Comparison of ENCODE assay signal across 9 mouse cellular contexts in the genomic region with DNA sequence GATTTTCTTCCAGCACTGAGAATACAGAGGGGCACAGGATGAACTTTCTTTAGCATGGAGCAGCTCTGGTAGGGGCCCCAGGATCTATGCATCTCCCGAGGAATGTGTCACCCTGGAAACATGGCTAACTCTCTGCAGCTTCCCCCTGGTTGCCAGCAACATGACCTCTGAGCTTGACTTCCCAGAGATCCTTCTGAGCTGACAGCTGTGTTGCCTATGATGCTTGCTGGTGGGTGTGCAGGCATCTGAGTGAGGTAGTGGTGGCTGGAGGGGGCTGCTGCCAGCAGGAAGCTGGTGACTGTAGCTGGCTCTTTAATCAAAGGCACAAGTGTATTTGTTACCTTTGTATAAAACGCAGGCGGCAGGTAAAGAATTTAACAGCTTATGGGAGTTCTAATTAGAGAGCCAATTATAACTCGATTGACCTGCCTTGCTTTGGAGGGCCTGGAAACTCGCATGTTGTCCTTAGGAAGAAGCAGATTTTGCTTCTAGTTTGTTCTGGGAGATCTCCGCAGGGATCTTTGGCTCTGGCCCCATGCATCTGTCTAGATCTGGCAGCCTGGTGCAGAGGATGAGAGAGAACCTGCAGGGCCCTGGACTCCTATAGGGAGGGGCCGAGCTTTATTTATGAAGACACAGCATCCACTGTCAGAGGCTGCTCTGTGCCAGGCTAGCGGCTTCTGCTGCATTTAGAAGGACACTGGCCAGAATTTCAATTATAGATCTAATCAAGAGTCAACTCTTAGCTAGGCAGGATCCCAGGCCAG.
A peak's percentile ranks its signal among the peaks of the same experiment; 100 is the strongest.
DNase-seq lines count a peak whose midpoint lies in the region; ATAC-seq and TF ChIP-seq lines count a peak whose summit lies in the region.
"Had no signal": no experiment of that assay in that cellular context is flagged by ENCODE, and none has a peak within 500 bp of the region (broad histone marks: within the 10 kb centered on the region; RNA-seq: fewer than 3 reads in every experiment).

No protein-coding gene starts in this region.

- H3K36me3 ChIP-seq in forebrain, postnatal 0 days (ENCODE audit: insufficient read depth): peaks cover 8% of the 10 kb centered on the region; the same call in 1 of the 2 replicates
- H3K36me3 ChIP-seq in neural tube, embryonic 15.5 days: peaks cover 12% of the 10 kb centered on the region; the same call in 1 of the 2 replicates
- H3K36me3 ChIP-seq: liver, embryonic 15.5 days had no signal

- peak; percentile 31; the same call in 1 of the 2 replicates for ATAC-seq in frontal cortex, adult (ENCODE audit: low TSS enrichment)
- ATAC-seq in forebrain, postnatal 0 days: peak; percentile 51
- ATAC-seq in neural tube, embryonic 15.5 days (ENCODE audit: low FRiP score): peak; percentile 62; the same call in 1 of the 2 replicates

- no peaks in the 10 kb centered on the region for H3K27me3 ChIP-seq in forebrain, postnatal 0 days (ENCODE audit: insufficient read depth, low read length)
- H3K27me3 ChIP-seq in neural tube, embryonic 15.5 days (replicated peaks): no peaks in the 10 kb centered on the region
- H3K27me3 ChIP-seq: liver, embryonic 15.5 days had no signal

- no peaks in the 10 kb centered on the region for H3K9me3 ChIP-seq in forebrain, postnatal 0 days (ENCODE audit: low read length)
- no peaks in the 10 kb centered on the region for H3K9me3 ChIP-seq in neural tube, embryonic 15.5 days (replicated peaks)
- H3K9me3 ChIP-seq: liver, embryonic 15.5 days had no signal

- DNase-seq in frontal cortex, postnatal 25 days (ENCODE audit: low spot score in 2 of 2): no peak
- peak; percentile 65 to 73 for DNase-seq in right cerebral cortex, postnatal 10 days (ENCODE audit: low spot score in 2 of 2)
- no peak for DNase-seq in right cerebral cortex, postnatal 36 days (ENCODE audit: low spot score in 2 of 2)
- peak; percentile 51 for DNase-seq in forebrain, postnatal 0 days
- no peak for DNase-seq in thymus, postnatal 25 days
- no peak for DNase-seq in testis, postnatal 10 days (ENCODE audit: low spot score)

- no peak overlapping the region for H3K4me3 ChIP-seq in forebrain, postnatal 0 days (ENCODE audit: low read depth, low read length)
- H3K4me3 ChIP-seq in neural tube, embryonic 15.5 days (replicated peaks): no peak overlapping the region
- H3K4me3 ChIP-seq: liver, embryonic 15.5 days had no signal

- TF ChIP-seq CTCF in forebrain, postnatal 0 days (IDR thresholded peaks at IDR 0.05; ENCODE audit: low read depth): no peak

- 31% methylated on average over 8 of the region's 8 CpGs for WGBS in forebrain, postnatal 0 days
- WGBS in neural tube, embryonic 15.5 days: 49% methylated on average over 8 of the region's 8 CpGs

- peak overlapping the region; percentile 57 for H3K27ac ChIP-seq in forebrain, postnatal 0 days (ENCODE audit: low read depth, low read length)
- peak overlapping the region; percentile 75 for H3K27ac ChIP-seq in neural tube, embryonic 15.5 days (replicated peaks)
- H3K27ac ChIP-seq: liver, embryonic 15.5 days had no signal

- no peak overlapping the region for H3K9ac ChIP-seq in forebrain, postnatal 0 days
- no peak overlapping the region for H3K9ac ChIP-seq in neural tube, embryonic 15.5 days (replicated peaks)
- H3K9ac ChIP-seq: liver, embryonic 15.5 days had no signal

- H3K4me1 ChIP-seq in forebrain, postnatal 0 days (ENCODE audit: insufficient read depth): peaks cover 12% of the 10 kb centered on the region; the same call in 1 of the 2 replicates
- peaks cover 56% of the 10 kb centered on the region for H3K4me1 ChIP-seq in neural tube, embryonic 15.5 days
- H3K4me1 ChIP-seq: liver, embryonic 15.5 days had no signal

- no peak overlapping the region for H3K4me2 ChIP-seq in forebrain, postnatal 0 days (ENCODE audit: low read depth)
- H3K4me2 ChIP-seq in neural tube, embryonic 15.5 days: no peak overlapping the region
- H3K4me2 ChIP-seq: liver, embryonic 15.5 days had no signal

Comparison
In these comparisons a context has a peak if more than half of its experiments do, and no peak if none do; other contexts are left out.
1. DNase-seq: peak in right cerebral cortex, postnatal 10 days (2 of 2) and forebrain, postnatal 0 days (single experiment); none in frontal cortex, postnatal 25 days (0 of 2), right cerebral cortex, postnatal 36 days (0 of 2), thymus, postnatal 25 days (single experiment) and testis, postnatal 10 days (single experiment).
2. Peak in every context shown above with its lines, with median percentiles within 50 percentile points of each other: ATAC-seq.